8 mouse cellular contexts compared by ENCODE assay signal in genomic region chr11:94328644-94329025, GRCm38 (mm10). TPM values are rescaled to one million over a fixed set of nuclear protein-coding genes. Genes with fewer than 3 reads are reported as not detected.
A peak's percentile ranks its signal among the peaks of the same experiment; 100 is the strongest.
DNase-seq lines count a peak whose midpoint lies in the region; ATAC-seq and TF ChIP-seq lines count a peak whose summit lies in the region.

No protein-coding gene starts in this region.

- H3K9me3 ChIP-seq in kidney, embryonic 14.5 days (ENCODE audit: control insufficient read depth, low read length) = no peaks in the 10 kb centered on the region
- no peaks in the 10 kb centered on the region for H3K9me3 ChIP-seq in ES-Bruce4 (replicated peaks; ENCODE audit: control insufficient read depth, insufficient read depth, low read length, poor library complexity, severe bottlenecking)
- H3K9me3 ChIP-seq in forebrain, embryonic 13.5 days (replicated peaks) = no peaks in the 10 kb centered on the region
- H3K9me3 ChIP-seq in limb, embryonic 15.5 days = no peaks in the 10 kb centered on the region

- peaks cover 9% of the 10 kb centered on the region for H3K4me1 ChIP-seq in kidney, embryonic 14.5 days (ENCODE audit: control insufficient read depth, insufficient read depth, low read length)
- H3K4me1 ChIP-seq in ES-Bruce4 (ENCODE audit: control insufficient read depth, insufficient read depth, low read length) = no peaks in the 10 kb centered on the region
- H3K4me1 ChIP-seq in forebrain, embryonic 13.5 days = peaks cover 50% of the 10 kb centered on the region
- peaks cover 20% of the 10 kb centered on the region for H3K4me1 ChIP-seq in limb, embryonic 15.5 days

- peak overlapping the region; percentile 96 for H3K27ac ChIP-seq in kidney, embryonic 14.5 days (ENCODE audit: low read depth, low read length)
- H3K27ac ChIP-seq in ES-Bruce4 (ENCODE audit: insufficient read depth, low read length) = peak overlapping the region; percentile 41
- H3K27ac ChIP-seq in forebrain, embryonic 13.5 days = peak overlapping the region; percentile 99
- peak overlapping the region; percentile 98 for H3K27ac ChIP-seq in limb, embryonic 15.5 days

- TF ChIP-seq POLR2A in ES-Bruce4 (IDR thresholded peaks at IDR 0.05; ENCODE audit: insufficient read depth, low read length) = no peak

- no peak for TF ChIP-seq EP300 in ES-Bruce4 (IDR thresholded peaks at IDR 0.05; ENCODE audit: insufficient read depth, low read depth, low read length)

- H3K27me3 ChIP-seq in kidney, embryonic 14.5 days (ENCODE audit: control insufficient read depth, insufficient read depth, low read length) = no peaks in the 10 kb centered on the region
- no peaks in the 10 kb centered on the region for H3K27me3 ChIP-seq in ES-Bruce4 (ENCODE audit: control insufficient read depth, insufficient read depth, low read length, poor library complexity, severe bottlenecking)
- no peaks in the 10 kb centered on the region for H3K27me3 ChIP-seq in forebrain, embryonic 13.5 days
- H3K27me3 ChIP-seq in limb, embryonic 15.5 days = no peaks in the 10 kb centered on the region

- no peak for TF ChIP-seq CTCF in ES-Bruce4 (IDR thresholded peaks at IDR 0.05; ENCODE audit: low read depth, low read length)

- peak overlapping the region; percentile 77 for H3K4me3 ChIP-seq in kidney, embryonic 14.5 days (ENCODE audit: low read length)
- H3K4me3 ChIP-seq in ES-Bruce4 (ENCODE audit: low read depth, low read length) = peak overlapping the region; percentile 80
- H3K4me3 ChIP-seq in forebrain, embryonic 13.5 days = peak overlapping the region; percentile 68
- peak overlapping the region; percentile 77 for H3K4me3 ChIP-seq in limb, embryonic 15.5 days

- peak overlapping the region; percentile 61 for H3K4me2 ChIP-seq in kidney, embryonic 14.5 days (replicated peaks; ENCODE audit: low read depth, low read length)
- peak overlapping the region; percentile 80 for H3K4me2 ChIP-seq in forebrain, embryonic 13.5 days
- H3K4me2 ChIP-seq in limb, embryonic 15.5 days = peak overlapping the region; percentile 61

- H3K9ac ChIP-seq in kidney, embryonic 14.5 days (ENCODE audit: low read depth, low read length) = peak overlapping the region; percentile 92
- H3K9ac ChIP-seq in ES-Bruce4 (ENCODE audit: low read depth, poor library complexity, severe bottlenecking) = peak overlapping the region; percentile 96
- peak overlapping the region; percentile 94 for H3K9ac ChIP-seq in forebrain, embryonic 13.5 days
- peak overlapping the region; percentile 93 for H3K9ac ChIP-seq in limb, embryonic 15.5 days

- no peaks in the 10 kb centered on the region for H3K36me3 ChIP-seq in kidney, embryonic 14.5 days (ENCODE audit: control insufficient read depth, insufficient read depth, low read length)
- no peaks in the 10 kb centered on the region for H3K36me3 ChIP-seq in ES-Bruce4 (ENCODE audit: control insufficient read depth, insufficient read depth, low read length, poor library complexity, severe bottlenecking)
- 0 out of 2 replicates have a peak, but pooled peaks cover 1% of the 10 kb centered on the region for H3K36me3 ChIP-seq in forebrain, embryonic 13.5 days (ENCODE audit: poor library complexity, severe bottlenecking)
- H3K36me3 ChIP-seq in limb, embryonic 15.5 days = no peaks in the 10 kb centered on the region

- DNase-seq in kidney, postnatal 25 days = no peak
- no peak for DNase-seq in urinary bladder, postnatal 25 days (ENCODE audit: low spot score)
- DNase-seq in thymus, adult 18-20 months = no peak
- DNase-seq in kidney, adult 18-20 months = no peak

- ATAC-seq in kidney, embryonic 14.5 days (ENCODE audit: low FRiP score, low TSS enrichment) = no peak
- peak; percentile 8 for ATAC-seq in forebrain, embryonic 13.5 days
- no peak for ATAC-seq in limb, embryonic 15.5 days (ENCODE audit: insufficient number of reproducible peaks, low FRiP score, low TSS enrichment, low read depth)

- WGBS in kidney, embryonic 14.5 days = 2% methylated on average over 10 of the region's 10 CpGs
- 0% methylated on average over 8 of the region's 10 CpGs for WGBS in forebrain, embryonic 13.5 days
- 0% methylated on average over 9 of the region's 10 CpGs for WGBS in limb, embryonic 15.5 days

RNA-seq across cellular contexts. Expression of gene Ankrd40, which starts 0.8 kb away (rescaled TPM):
- 16.0 and 20.6 TPM in 2 replicates for polyA plus RNA-seq in kidney, embryonic 14.5 days (2014; fragmentation: Nextera tagmentation; extraction: Ambion mirVana)
- 51.7 and 66.3 TPM in 2 replicates for polyA plus RNA-seq in ES-Bruce4 (2011; ENCODE audit: insufficient read depth, insufficient read length, low read depth, missing spikeins)
- polyA plus RNA-seq in forebrain, embryonic 13.5 days (2015; fragmentation: Nextera tagmentation; extraction: Ambion mirVana) = 10.5 and 10.6 TPM in 2 replicates
- polyA plus RNA-seq in limb, embryonic 15.5 days (2015; fragmentation: Nextera tagmentation; extraction: Ambion mirVana) = 19.9 and 21.7 TPM in 2 replicates

RNA-seq across cellular contexts. Expression of gene Luc7l3, which starts 6.8 kb away (rescaled TPM):
- 106 and 147 TPM in 2 replicates for polyA plus RNA-seq in kidney, embryonic 14.5 days (2014; fragmentation: Nextera tagmentation; extraction: Ambion mirVana)
- 182 and 223 TPM in 2 replicates for polyA plus RNA-seq in ES-Bruce4 (2011; ENCODE audit: insufficient read depth, insufficient read length, low read depth, missing spikeins)
- polyA plus RNA-seq in forebrain, embryonic 13.5 days (2015; fragmentation: Nextera tagmentation; extraction: Ambion mirVana) = 164 and 173 TPM in 2 replicates
- polyA plus RNA-seq in limb, embryonic 15.5 days (2015; fragmentation: Nextera tagmentation; extraction: Ambion mirVana) = 96.9 and 105 TPM in 2 replicates

RNA-seq across cellular contexts. Expression of gene Gm21885, which starts 47.0 kb away (rescaled TPM):
- polyA plus RNA-seq in kidney, embryonic 14.5 days (2014; fragmentation: Nextera tagmentation; extraction: Ambion mirVana) = 1.0 TPM in 1 of 2 replicates, not detected in the other
- not detected in 2 replicates for polyA plus RNA-seq in ES-Bruce4 (2011; ENCODE audit: insufficient read depth, insufficient read length, low read depth, missing spikeins)
- 0.68 TPM in 1 of 2 replicates, not detected in the other for polyA plus RNA-seq in forebrain, embryonic 13.5 days (2015; fragmentation: Nextera tagmentation; extraction: Ambion mirVana)
- polyA plus RNA-seq in limb, embryonic 15.5 days (2015; fragmentation: Nextera tagmentation; extraction: Ambion mirVana) = 0.19 TPM in 1 of 2 replicates, not detected in the other

Comparison
In these comparisons a context has a peak if more than half of its experiments do, and no peak if none do; other contexts are left out.
1. H3K27ac ChIP-seq: peak in every context shown above with its lines; median percentile 99 in forebrain, embryonic 13.5 days; 98 in limb, embryonic 15.5 days; 96 in kidney, embryonic 14.5 days; 41 in ES-Bruce4.